ENCODE assay signal across 8 mouse cellular contexts in the genomic region with DNA sequence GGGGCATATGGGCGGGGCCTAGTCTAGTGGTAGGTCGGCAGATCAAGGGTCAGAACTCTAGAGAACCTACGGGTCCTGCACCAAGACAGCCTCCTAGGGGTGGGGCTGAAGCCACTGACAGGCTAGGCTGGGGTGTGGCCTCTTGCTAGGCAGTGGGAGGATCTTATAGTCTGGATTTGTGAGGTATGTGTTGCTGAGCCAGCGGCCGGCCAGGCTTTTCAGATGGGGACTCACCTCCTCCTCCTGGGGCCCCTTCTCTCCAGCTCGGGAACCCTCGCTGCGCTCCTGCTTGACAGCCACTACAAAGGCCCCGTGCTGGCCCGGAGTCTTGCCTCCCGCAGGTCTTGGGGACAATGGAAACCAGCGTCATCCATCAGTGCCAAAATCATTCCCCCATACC. TPM values are rescaled to one million over a fixed set of nuclear protein-coding genes. Genes with fewer than 3 reads are reported as not detected.
A peak's percentile ranks its signal among the peaks of the same experiment; 100 is the strongest.
DNase-seq lines count a peak whose midpoint lies in the region; ATAC-seq and TF ChIP-seq lines count a peak whose summit lies in the region.

No protein-coding gene starts in this region.

- peaks cover 29% of the 10 kb centered on the region for H3K4me1 ChIP-seq in hindbrain, embryonic 12.5 days

- H3K9ac ChIP-seq in hindbrain, embryonic 12.5 days: peak overlapping the region; percentile 80

- H3K36me3 ChIP-seq in hindbrain, embryonic 12.5 days: peaks cover 11% of the 10 kb centered on the region

- no peak for TF ChIP-seq CTCF in layer of hippocampus, adult 2 months (conservative IDR thresholded peaks at IDR 0.05)

- H3K4me3 ChIP-seq in layer of hippocampus, adult 2 months: peak overlapping the region; percentile 84; the same call in 1 of the 2 replicates
- peak overlapping the region; percentile 91 for H3K4me3 ChIP-seq in hindbrain, embryonic 12.5 days

- DNase-seq in layer of hippocampus, adult 2 months (ENCODE audit: low spot score in 2 of 2): no peak
- no peak for DNase-seq in layer of hippocampus, adult 18-20 months (ENCODE audit: low spot score in 2 of 2)
- peak; percentile 70 for DNase-seq in c-Kit-positive CD71-positive TER-119-positive erythroid progenitor cells, embryonic 14.5 days (ENCODE audit: low spot score)
- peak; percentile 86 for DNase-seq in liver
- peak; percentile 47 for DNase-seq in naive thymus-derived CD4-positive, alpha-beta T cell, adult 2 months (ENCODE audit: low read depth)
- no peak for DNase-seq in urinary bladder, adult 18-20 months (ENCODE audit: low spot score in 2 of 2)
- no peak for DNase-seq in layer of hippocampus, adult 9-10 months (ENCODE audit: low spot score)

- H3K4me2 ChIP-seq in hindbrain, embryonic 12.5 days (replicated peaks): peak overlapping the region; percentile 92

- H3K27me3 ChIP-seq in hindbrain, embryonic 12.5 days: peaks cover 46% of the 10 kb centered on the region

- no peak overlapping the region for H3K27ac ChIP-seq in layer of hippocampus, adult 2 months
- H3K27ac ChIP-seq in hindbrain, embryonic 12.5 days: no peak overlapping the region

- no peak for ATAC-seq in hindbrain, embryonic 12.5 days (ENCODE audit: low FRiP score)

- no peaks in the 10 kb centered on the region for H3K9me3 ChIP-seq in hindbrain, embryonic 12.5 days (replicated peaks)

- WGBS in hindbrain, embryonic 12.5 days: 4% methylated on average over 12 of the region's 12 CpGs

RNA-seq across cellular contexts. Expression of gene Hmg20b, which starts 1.1 kb away (rescaled TPM):
- total RNA-seq in layer of hippocampus, adult 2 months (2021): 10 to 100 TPM; 27.5 to 30.8 TPM
- total RNA-seq in layer of hippocampus, adult 18-20 months (2021): 10 to 100 TPM; 32.4 to 37.0 TPM
- 92.0 and 93.4 TPM in 2 replicates for polyA plus RNA-seq in hindbrain, embryonic 12.5 days (2016; fragmentation: Nextera tagmentation; extraction: Ambion mirVana)

RNA-seq across cellular contexts. Expression of gene Gipc3, which starts 6.1 kb away (rescaled TPM):
- 1 to 10 TPM; 1.7 to 1.8 TPM for total RNA-seq in layer of hippocampus, adult 2 months (2021)
- 1 to 10 TPM; 1.8 TPM for total RNA-seq in layer of hippocampus, adult 18-20 months (2021)
- not detected in 2 replicates for polyA plus RNA-seq in hindbrain, embryonic 12.5 days (2016; fragmentation: Nextera tagmentation; extraction: Ambion mirVana)

RNA-seq across cellular contexts. Expression of gene Mfsd12, which starts 8.1 kb away (rescaled TPM):
- total RNA-seq in layer of hippocampus, adult 2 months (2021): 10 to 100 TPM; 42.8 to 45.9 TPM
- total RNA-seq in layer of hippocampus, adult 18-20 months (2021): 10 to 100 TPM; 42.2 to 44.4 TPM
- 11.4 and 12.9 TPM in 2 replicates for polyA plus RNA-seq in hindbrain, embryonic 12.5 days (2016; fragmentation: Nextera tagmentation; extraction: Ambion mirVana)

RNA-seq across cellular contexts. Expression of gene 4930404N11Rik, which starts 16.5 kb away (rescaled TPM):
- 1 to 10 TPM; 1.6 to 2.4 TPM for total RNA-seq in layer of hippocampus, adult 2 months (2021)
- 1 to 10 TPM; 1.6 to 2.0 TPM for total RNA-seq in layer of hippocampus, adult 18-20 months (2021)
- polyA plus RNA-seq in hindbrain, embryonic 12.5 days (2016; fragmentation: Nextera tagmentation; extraction: Ambion mirVana): 0.52 and 0.88 TPM in 2 replicates

RNA-seq across cellular contexts. Expression of gene Tbxa2r, which starts 20.6 kb away (rescaled TPM):
- total RNA-seq in layer of hippocampus, adult 2 months (2021): 1 to 10 TPM; 1.3 to 1.4 TPM
- total RNA-seq in layer of hippocampus, adult 18-20 months (2021): 1 to 10 TPM in 1 of 2 experiments, under 1 TPM in 1; 0.74 to 1.0 TPM
- 2.7 and 3.1 TPM in 2 replicates for polyA plus RNA-seq in hindbrain, embryonic 12.5 days (2016; fragmentation: Nextera tagmentation; extraction: Ambion mirVana)

Comparison
In these comparisons a context has a peak if more than half of its experiments do, and no peak if none do; other contexts are left out.
1. DNase-seq: peak in c-Kit-positive CD71-positive TER-119-positive erythroid progenitor cells, embryonic 14.5 days (single experiment), liver (single experiment) and naive thymus-derived CD4-positive, alpha-beta T cell, adult 2 months (single experiment); none in layer of hippocampus, adult 2 months (0 of 2), layer of hippocampus, adult 18-20 months (0 of 2), urinary bladder, adult 18-20 months (0 of 2) and layer of hippocampus, adult 9-10 months (single experiment).